In the genomic region with DNA sequence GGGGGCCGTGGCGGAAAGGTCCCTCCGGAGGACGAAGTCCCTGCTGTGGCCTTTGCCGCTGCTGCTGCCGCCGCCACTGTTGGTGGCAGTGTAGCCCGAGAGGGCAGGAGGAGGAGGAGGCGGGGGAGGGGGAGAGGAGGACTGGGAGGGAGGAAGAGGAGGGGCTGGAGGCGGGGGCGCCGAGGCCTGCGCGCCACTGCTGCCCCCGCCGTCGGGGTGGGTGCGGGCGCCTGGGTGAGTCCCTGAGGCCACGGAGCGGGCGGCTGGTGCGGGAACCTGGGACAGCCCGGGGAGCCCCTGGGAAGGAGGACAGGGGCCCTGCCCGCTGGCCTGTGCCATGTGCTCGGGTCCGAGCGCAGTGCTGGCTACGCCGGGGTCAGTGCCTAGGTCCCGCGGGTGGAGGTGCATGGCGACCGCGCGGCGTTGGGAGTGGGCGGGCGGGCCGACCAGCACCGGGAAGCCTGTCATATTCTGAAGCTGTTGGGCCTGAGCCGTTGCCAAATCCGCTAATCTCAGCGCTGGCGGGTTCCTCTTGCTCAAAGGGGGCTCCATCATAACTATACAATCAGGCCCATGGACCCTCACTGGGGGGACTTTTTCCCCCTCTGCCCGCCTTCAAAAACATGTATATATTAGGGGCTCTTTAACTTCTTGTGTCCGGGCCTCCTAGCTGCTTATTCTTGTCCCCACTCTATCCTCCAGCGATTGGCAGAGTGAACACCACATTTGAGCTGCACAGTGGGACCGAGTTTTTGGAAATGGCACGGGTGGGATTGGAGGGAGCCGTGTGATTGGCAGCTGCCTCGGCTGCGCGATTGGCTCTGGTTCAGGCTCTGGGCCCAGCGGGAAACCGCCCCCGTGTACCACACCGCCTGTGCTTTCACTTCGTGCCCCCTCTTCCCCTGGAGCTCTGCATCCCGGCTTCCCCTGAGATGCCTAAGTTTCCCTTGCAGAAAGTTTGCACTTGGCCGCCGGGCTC, we compare ENCODE assay signal across 8 mouse cellular contexts. TPM values are rescaled to one million over a fixed set of nuclear protein-coding genes. Genes with fewer than 3 reads are reported as not detected.
DNase-seq lines count a peak whose midpoint lies in the region; ATAC-seq and TF ChIP-seq lines count a peak whose summit lies in the region.

Gene Zic5, minus strand, starts transcription at position 915 of the 979 bp plus-strand sequence.

- H3K27ac ChIP-seq in kidney, embryonic 14.5 days (ENCODE audit: low read depth, low read length), result no peak within 1 kb of the TSS
- H3K27ac ChIP-seq in MEL (ENCODE audit: control insufficient read depth, low read depth, low read length), result peak within 1 kb of the TSS; percentile 91
- H3K27ac ChIP-seq in hindbrain, embryonic 11.5 days (ENCODE audit: low read depth, low read length), result peak within 1 kb of the TSS; percentile 95
- H3K27ac ChIP-seq in midbrain, embryonic 11.5 days (ENCODE audit: low read depth, low read length), result peak within 1 kb of the TSS; percentile 95

- DNase-seq in kidney, adult 11 months, result no peak
- DNase-seq in MEL (ENCODE audit: low read depth, low spot score), result peak; percentile 95
- DNase-seq in cerebellum, postnatal 36 days, result peak; percentile 89 to 90
- peak; percentile 84 for DNase-seq in hindbrain, embryonic 11.5 days (ENCODE audit: low spot score)
- DNase-seq in midbrain, embryonic 11.5 days (ENCODE audit: low spot score, missing footprints), result peak; percentile 98
- no peak for DNase-seq in urinary bladder, postnatal 14 days (ENCODE audit: low spot score)

- H3K4me2 ChIP-seq in kidney, embryonic 14.5 days (replicated peaks; ENCODE audit: low read depth, low read length), result peak within 1 kb of the TSS; percentile 91
- H3K4me2 ChIP-seq in hindbrain, embryonic 11.5 days (replicated peaks; ENCODE audit: low read depth, low read length), result peak within 1 kb of the TSS; percentile 78
- H3K4me2 ChIP-seq in midbrain, embryonic 11.5 days, result peak within 1 kb of the TSS; percentile 79

- WGBS in kidney, embryonic 14.5 days, result under 1% methylated on average over 58 of the region's 62 CpGs
- WGBS in hindbrain, embryonic 11.5 days, result under 1% methylated on average over 34 of the region's 62 CpGs
- WGBS in midbrain, embryonic 11.5 days, result under 1% methylated on average over 48 of the region's 62 CpGs

- no peaks in the 10 kb centered on the region for H3K9me3 ChIP-seq in kidney, embryonic 14.5 days (ENCODE audit: control insufficient read depth, low read length)
- H3K9me3 ChIP-seq in MEL (replicated peaks; ENCODE audit: insufficient read depth, low read length), result no peaks in the 10 kb centered on the region
- H3K9me3 ChIP-seq in hindbrain, embryonic 11.5 days (ENCODE audit: control insufficient read depth, low read length), result no peaks in the 10 kb centered on the region
- no peaks in the 10 kb centered on the region for H3K9me3 ChIP-seq in midbrain, embryonic 11.5 days (ENCODE audit: control insufficient read depth, low read length)

- peak in 1 of 2 experiments; percentile 25; a peak in 1 of 4 replicates for TF ChIP-seq EP300 in MEL (IDR thresholded peaks at IDR 0.05; ENCODE audit: low read depth in 1 of 2, low read length in 2 of 2)

- H3K4me3 ChIP-seq in kidney, embryonic 14.5 days (ENCODE audit: low read length), result peak within 1 kb of the TSS; percentile 36
- H3K4me3 ChIP-seq in MEL (ENCODE audit: control insufficient read depth in 1 of 2, insufficient read depth in 1 of 2, low read depth in 2 of 2, low read length in 2 of 2), result peak within 1 kb of the TSS; percentile 72 to 94
- peak within 1 kb of the TSS; percentile 73 for H3K4me3 ChIP-seq in hindbrain, embryonic 11.5 days (ENCODE audit: low read depth, low read length)
- H3K4me3 ChIP-seq in midbrain, embryonic 11.5 days (ENCODE audit: low read depth, low read length), result peak within 1 kb of the TSS; percentile 70

- peak in 2 of 3 experiments; percentile 1 to 20; a peak in 1 of 6 replicates for TF ChIP-seq CTCF in MEL (IDR thresholded peaks at IDR 0.05 in 2 of 3, conservative IDR thresholded peaks at IDR 0.05 in 1 of 3; ENCODE audit: control insufficient read depth in 1 of 3, insufficient read depth in 1 of 3, low read depth in 2 of 3, low read length in 3 of 3, poor library complexity in 1 of 3, severe bottlenecking in 1 of 3)

- TF ChIP-seq POLR2A in MEL (IDR thresholded peaks at IDR 0.05; ENCODE audit: control insufficient read depth in 1 of 2, insufficient read depth in 1 of 2, low read depth in 1 of 2, low read length in 2 of 2, poor library complexity in 1 of 2), result peak; percentile 66 to 82

- H3K36me3 ChIP-seq in kidney, embryonic 14.5 days (ENCODE audit: control insufficient read depth, insufficient read depth, low read length), result no peaks in the 10 kb centered on the region
- H3K36me3 ChIP-seq in MEL (ENCODE audit: control insufficient read depth in 1 of 2, insufficient read depth in 2 of 2, low read length in 2 of 2), result peaks cover 3 to 17% of the 10 kb centered on the region in 2 experiments; a peak in 3 of 4 replicates
- H3K36me3 ChIP-seq in hindbrain, embryonic 11.5 days (ENCODE audit: control insufficient read depth, insufficient read depth, low read length), result no peaks in the 10 kb centered on the region
- H3K36me3 ChIP-seq in midbrain, embryonic 11.5 days (ENCODE audit: control insufficient read depth, insufficient read depth, low read length), result no peaks in the 10 kb centered on the region

- TF ChIP-seq RAD21 in MEL (IDR thresholded peaks at IDR 0.05; ENCODE audit: low read depth, low read length), result no peak

- H3K4me1 ChIP-seq in kidney, embryonic 14.5 days (ENCODE audit: control insufficient read depth, insufficient read depth, low read length), result peaks cover 7% of the 10 kb centered on the region
- peaks cover 13 to 14% of the 10 kb centered on the region in 2 experiments for H3K4me1 ChIP-seq in MEL (ENCODE audit: control insufficient read depth in 1 of 2, insufficient read depth in 2 of 2, low read length in 2 of 2)
- peaks cover 11% of the 10 kb centered on the region; the same call in 1 of the 2 replicates for H3K4me1 ChIP-seq in hindbrain, embryonic 11.5 days (replicated peaks; ENCODE audit: control insufficient read depth, insufficient read depth, low read length)
- H3K4me1 ChIP-seq in midbrain, embryonic 11.5 days (ENCODE audit: control insufficient read depth, insufficient read depth, low read length), result peaks cover 16% of the 10 kb centered on the region

- H3K79me2 ChIP-seq in MEL (ENCODE audit: control insufficient read depth, insufficient read depth, low read length, poor library complexity), result peaks cover 46% of the 10 kb centered on the region

- H3K9ac ChIP-seq in kidney, embryonic 14.5 days (ENCODE audit: low read depth, low read length), result no peak within 1 kb of the TSS
- peak within 1 kb of the TSS; percentile 93 for H3K9ac ChIP-seq in MEL (ENCODE audit: control insufficient read depth, low read depth, low read length, poor library complexity, severe bottlenecking)
- peak within 1 kb of the TSS; percentile 68 for H3K9ac ChIP-seq in hindbrain, embryonic 11.5 days (ENCODE audit: low read depth, low read length)
- H3K9ac ChIP-seq in midbrain, embryonic 11.5 days (ENCODE audit: low read length), result peak within 1 kb of the TSS; percentile 91

- peaks cover 94% of the 10 kb centered on the region for H3K27me3 ChIP-seq in kidney, embryonic 14.5 days (ENCODE audit: control insufficient read depth, insufficient read depth, low read length)
- no peaks in the 10 kb centered on the region for H3K27me3 ChIP-seq in MEL (ENCODE audit: control insufficient read depth in 1 of 2, insufficient read depth in 2 of 2, low read length in 2 of 2)
- peaks cover 63% of the 10 kb centered on the region for H3K27me3 ChIP-seq in hindbrain, embryonic 11.5 days (ENCODE audit: control insufficient read depth, insufficient read depth, low read length)
- peaks cover 79% of the 10 kb centered on the region for H3K27me3 ChIP-seq in midbrain, embryonic 11.5 days (ENCODE audit: control insufficient read depth, insufficient read depth, low read length)

- ATAC-seq in kidney, embryonic 14.5 days (ENCODE audit: low FRiP score, low TSS enrichment), result peak; percentile 47
- ATAC-seq in hindbrain, embryonic 11.5 days (ENCODE audit: low FRiP score), result peak; percentile 81
- peak; percentile 82 for ATAC-seq in midbrain, embryonic 11.5 days (ENCODE audit: low FRiP score)
- no peak for ATAC-seq in activated CD4-positive, CD25-positive, alpha-beta regulatory T cell, adult 4 months

TF ChIP-seq in MEL, 35 proteins besides CTCF, POLR2A, EP300 and RAD21 (continues in another document):
- TF ChIP-seq MAFK (IDR thresholded peaks at IDR 0.05; ENCODE audit: borderline replicate concordance, low read depth, low read length) (no peak), MAX (IDR thresholded peaks at IDR 0.05; ENCODE audit: low read length) (peak; percentile 42), USF1 (IDR thresholded peaks at IDR 0.05; ENCODE audit: low read depth, low read length) (peak; percentile 19; the same call in 1 of the 2 replicates), TBP (IDR thresholded peaks at IDR 0.05; ENCODE audit: low read depth, low read length) (peak; percentile 82), RCOR1 (IDR thresholded peaks at IDR 0.05; ENCODE audit: low read depth, low read length) (no peak), GATA1 (IDR thresholded peaks at IDR 0.05; ENCODE audit: low read depth, low read length) (no peak), SMC3 (IDR thresholded peaks at IDR 0.05; ENCODE audit: low read depth, low read length) (no peak; the same call in 1 of the 2 replicates), BHLHE40 (IDR thresholded peaks at IDR 0.05; ENCODE audit: borderline replicate concordance, low read depth, low read length) (no peak), GABPA (IDR thresholded peaks at IDR 0.05; ENCODE audit: low read depth, low read length) (no peak), SIN3A (IDR thresholded peaks at IDR 0.05; ENCODE audit: low read length) (peak; percentile 59), NELFE (IDR thresholded peaks at IDR 0.05; ENCODE audit: low read depth, low read length) (peak; percentile 78), ETS1 (IDR thresholded peaks at IDR 0.05; ENCODE audit: low read depth, low read length) (0 out of 2 replicates have a peak, but pooled peaks have one; percentile 18), USF2 (IDR thresholded peaks at IDR 0.05; ENCODE audit: borderline replicate concordance in 1 of 2, insufficient read depth in 1 of 2, low read depth in 1 of 2, low read length in 2 of 2) (no peak), UBTF (IDR thresholded peaks at IDR 0.05; ENCODE audit: borderline replicate concordance, insufficient read depth, low read depth, low read length) (peak; percentile 7; the same call in 1 of the 2 replicates)

RNA-seq across cellular contexts. Expression of gene Zic5, which starts in this region (rescaled TPM):
- polyA plus RNA-seq in kidney, embryonic 14.5 days (2014; fragmentation: Nextera tagmentation; extraction: Ambion mirVana), result 0.07 and 0.10 TPM in 2 replicates
- 9.9 and 10.4 TPM in 2 replicates for total RNA-seq in MEL (2012; rRNA removed)
- polyA plus RNA-seq in MEL (2012; ENCODE audit: insufficient read depth in 1 of 2, insufficient read length in 2 of 2, low read depth in 1 of 2, low replicate concordance in 2 of 2, missing spikeins in 1 of 2), result 10 to 100 TPM; 23.6 to 50.6 TPM
- 19.1 and 20.1 TPM in 2 replicates for polyA plus RNA-seq in hindbrain, embryonic 11.5 days (2014; fragmentation: Nextera tagmentation; extraction: Ambion mirVana)
- polyA plus RNA-seq in midbrain, embryonic 11.5 days (2014; fragmentation: Nextera tagmentation; extraction: Ambion mirVana), result 14.6 and 15.8 TPM in 2 replicates
- under 1 TPM in 1 of 2 experiments, not detected in 1; 0.12 TPM for polyA plus RNA-seq in activated CD4-positive, CD25-positive, alpha-beta regulatory T cell, adult 4 months (2017; shearing (Covaris generic))

Comparison
In these comparisons a context has a peak if more than half of its experiments do, and no peak if none do; other contexts are left out.
1. RNA of gene Zic5 (polyA plus RNA-seq): 23.6 to 50.6 TPM in MEL, 19.1 to 20.1 TPM in hindbrain, embryonic 11.5 days and 14.6 to 15.8 TPM in midbrain, embryonic 11.5 days; 0.12 TPM in activated CD4-positive, CD25-positive, alpha-beta regulatory T cell, adult 4 months and 0.07 to 0.10 TPM in kidney, embryonic 14.5 days; every median in the first group is over 10 times any median in the second.
2. Peak in ATAC-seq, H3K4me3 ChIP-seq and H3K4me2 ChIP-seq in kidney, embryonic 14.5 days; RNA of the gene not detected or under 1 TPM.
3. DNase-seq: peak in MEL (single experiment), cerebellum, postnatal 36 days (2 of 2), hindbrain, embryonic 11.5 days (single experiment) and midbrain, embryonic 11.5 days (single experiment); none in kidney, adult 11 months (single experiment) and urinary bladder, postnatal 14 days (single experiment).
4. Peak in every context shown above with its lines, with median percentiles within 50 percentile points of each other: H3K4me2 ChIP-seq and H3K4me3 ChIP-seq.